Mouse (Mus musculus): Measurements from ENCODE around the gene Gm28035. TPM values are rescaled to one million over a fixed set of nuclear protein-coding genes. Genes with fewer than 3 reads are reported as not detected.

Gene Gm28035
- polyA plus RNA-seq, 1 experiment, result 8.6 TPM

DNA sequence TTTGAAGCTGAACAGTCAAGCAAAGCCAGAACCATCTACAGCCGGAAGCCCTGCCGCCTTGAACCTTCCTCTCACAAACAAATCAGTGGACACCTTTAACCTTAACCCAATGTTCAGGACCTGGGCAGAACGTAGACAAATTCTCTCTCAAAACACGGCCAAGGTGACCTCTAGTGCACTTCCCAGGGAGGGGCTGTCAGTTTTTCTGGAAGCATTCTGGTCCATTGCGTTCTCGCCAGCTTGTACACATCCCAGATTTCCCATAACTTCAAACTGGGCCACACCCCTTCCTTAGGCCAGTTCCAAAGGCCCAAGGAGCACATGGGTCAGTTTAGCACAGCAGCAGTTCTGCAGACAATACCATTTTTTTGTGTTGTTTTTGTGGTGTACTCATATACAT, 24.9 kb upstream of the Gm28035 start:
- Histone ChIP-seq H3K4me1 (ENCODE audit: control insufficient read depth, insufficient read depth, low read length) (no peaks in the 10 kb centered on the region), H3K27me3 (ENCODE audit: control insufficient read depth, insufficient read depth, low read length) (no peaks in the 10 kb centered on the region), H3K4me3 (replicated peaks; ENCODE audit: insufficient read depth, low read depth, low read length) (no peak overlapping the region), H3K27ac (ENCODE audit: insufficient read depth, low read length) (no peak overlapping the region)
- TF ChIP-seq POLR2A (IDR thresholded peaks at IDR 0.05; ENCODE audit: borderline replicate concordance, insufficient read depth, low read length), result no peak
- no peak for TF ChIP-seq CTCF (IDR thresholded peaks at IDR 0.05; ENCODE audit: borderline replicate concordance, insufficient read depth, low read depth, low read length)
- 74% methylated on average over 6 of the region's 6 CpGs for WGBS
- no peak for DNase-seq

DNA sequence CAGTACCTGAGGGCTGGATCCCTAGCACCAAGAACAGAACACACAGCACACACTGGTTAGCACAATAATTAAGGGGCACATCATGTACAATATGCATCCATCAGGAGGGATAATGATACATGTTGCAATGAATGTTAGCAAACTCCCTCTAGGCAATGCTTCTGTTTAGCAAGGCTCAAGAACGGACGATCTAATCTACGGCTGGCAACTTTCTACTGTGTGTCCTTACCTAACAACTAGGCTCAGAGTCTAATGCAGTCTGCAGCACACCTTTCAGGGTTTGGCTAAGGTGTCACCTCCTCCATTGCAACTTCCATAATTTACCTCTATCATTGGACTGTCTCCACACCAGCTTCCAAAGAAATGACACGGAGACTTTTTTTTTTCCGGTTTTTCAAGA, 24.1 kb upstream of the Gm28035 start:
- TF ChIP-seq POLR2A (IDR thresholded peaks at IDR 0.05; ENCODE audit: borderline replicate concordance, insufficient read depth, low read length), result no peak
- no peak for TF ChIP-seq CTCF (IDR thresholded peaks at IDR 0.05; ENCODE audit: borderline replicate concordance, insufficient read depth, low read depth, low read length)
- H3K4me1 ChIP-seq (ENCODE audit: control insufficient read depth, insufficient read depth, low read length), result no peaks in the 10 kb centered on the region
- WGBS, result 92% methylated on average over 5 of the region's 5 CpGs

DNA sequence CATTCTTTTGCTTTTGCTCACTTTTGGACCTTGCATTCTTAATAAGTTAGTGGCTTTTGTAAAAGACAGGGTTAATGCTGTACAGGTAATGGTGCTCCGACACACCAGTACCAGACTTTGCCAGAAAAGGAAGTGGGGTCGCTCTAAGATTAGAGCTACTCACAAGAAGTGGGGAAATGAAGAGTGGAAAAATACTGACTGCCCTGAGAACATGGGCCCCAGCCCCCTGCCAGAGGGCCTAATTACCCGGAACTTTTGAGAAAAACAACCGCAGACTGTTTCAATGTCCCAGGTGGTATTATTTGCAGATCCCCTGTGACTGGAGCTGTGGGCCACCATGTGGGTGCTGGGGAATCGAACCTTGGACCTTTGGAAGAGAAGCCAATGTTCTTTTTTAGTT, 4.8 kb upstream of the Gm28035 start:
- Histone ChIP-seq H3K4me1 (ENCODE audit: control insufficient read depth, insufficient read depth, low read length) (peaks cover 19% of the 10 kb centered on the region), H3K27ac (ENCODE audit: insufficient read depth, low read length) (no peak overlapping the region), H3K27me3 (ENCODE audit: control insufficient read depth, insufficient read depth, low read length) (no peaks in the 10 kb centered on the region), H3K4me3 (replicated peaks; ENCODE audit: insufficient read depth, low read depth, low read length) (no peak overlapping the region)
- no peak for TF ChIP-seq CTCF (IDR thresholded peaks at IDR 0.05; ENCODE audit: borderline replicate concordance, insufficient read depth, low read depth, low read length)
- no peak for TF ChIP-seq POLR2A (IDR thresholded peaks at IDR 0.05; ENCODE audit: borderline replicate concordance, insufficient read depth, low read length)
- 88% methylated on average over 5 of the region's 5 CpGs for WGBS
- no peak for DNase-seq

More for the DNA sequence above, 24.1 kb upstream of the Gm28035 start:
- H3K27ac ChIP-seq (ENCODE audit: insufficient read depth, low read length), result no peak overlapping the region
- DNase-seq, result no peak
- H3K4me3 ChIP-seq (replicated peaks; ENCODE audit: insufficient read depth, low read depth, low read length), result no peak overlapping the region
- H3K27me3 ChIP-seq (ENCODE audit: control insufficient read depth, insufficient read depth, low read length), result no peaks in the 10 kb centered on the region

DNA sequence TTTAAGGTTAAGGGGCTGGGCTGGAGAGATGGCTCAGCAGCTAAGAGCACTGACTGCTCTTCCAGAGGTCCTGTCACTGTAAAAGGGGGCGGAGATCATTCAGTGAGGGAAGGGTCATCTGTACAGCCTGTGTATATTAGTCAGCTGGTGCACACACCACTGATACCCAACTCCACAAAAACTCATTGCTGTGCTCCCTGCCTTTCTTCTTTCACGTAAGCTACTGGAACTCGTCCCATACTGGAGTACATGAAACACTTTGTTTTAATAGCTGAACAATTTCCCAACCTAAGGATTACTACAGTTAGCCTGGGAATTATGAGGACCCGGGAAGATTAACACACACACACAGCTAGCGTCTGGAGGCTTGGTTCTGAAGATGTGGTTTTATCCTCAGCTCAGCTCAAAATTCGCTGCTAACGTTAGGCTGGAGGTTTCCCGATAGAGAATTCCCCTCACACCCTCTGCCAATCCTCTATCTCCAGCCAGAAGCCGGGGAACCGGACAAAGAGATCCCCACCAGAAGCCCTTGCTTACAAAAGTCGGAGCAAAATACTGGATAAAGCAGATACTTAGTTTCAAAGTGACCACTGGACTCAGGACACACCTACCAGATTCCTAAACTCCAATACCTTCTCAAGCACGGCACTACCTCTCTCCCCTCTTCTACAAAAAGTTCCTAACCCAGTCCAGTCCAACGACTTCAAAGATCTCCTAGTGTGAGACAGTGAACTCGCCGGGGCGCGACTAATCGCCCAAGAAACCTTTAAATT, 3.8 kb upstream of the Gm28035 start:
- Histone ChIP-seq H3K27me3 (ENCODE audit: control insufficient read depth, insufficient read depth, low read length) (no peaks in the 10 kb centered on the region), H3K4me3 (replicated peaks; ENCODE audit: insufficient read depth, low read depth, low read length) (peak overlapping the region; percentile 74), H3K4me1 (ENCODE audit: control insufficient read depth, insufficient read depth, low read length) (peaks cover 27% of the 10 kb centered on the region), H3K27ac (ENCODE audit: insufficient read depth, low read length) (peak overlapping the region; percentile 48)
- TF ChIP-seq CTCF (IDR thresholded peaks at IDR 0.05; ENCODE audit: borderline replicate concordance, insufficient read depth, low read depth, low read length) (no peak), POLR2A (IDR thresholded peaks at IDR 0.05; ENCODE audit: borderline replicate concordance, insufficient read depth, low read length) (no peak)
- WGBS, result 2% methylated on average over 18 of the region's 18 CpGs
- no peak for DNase-seq

DNA sequence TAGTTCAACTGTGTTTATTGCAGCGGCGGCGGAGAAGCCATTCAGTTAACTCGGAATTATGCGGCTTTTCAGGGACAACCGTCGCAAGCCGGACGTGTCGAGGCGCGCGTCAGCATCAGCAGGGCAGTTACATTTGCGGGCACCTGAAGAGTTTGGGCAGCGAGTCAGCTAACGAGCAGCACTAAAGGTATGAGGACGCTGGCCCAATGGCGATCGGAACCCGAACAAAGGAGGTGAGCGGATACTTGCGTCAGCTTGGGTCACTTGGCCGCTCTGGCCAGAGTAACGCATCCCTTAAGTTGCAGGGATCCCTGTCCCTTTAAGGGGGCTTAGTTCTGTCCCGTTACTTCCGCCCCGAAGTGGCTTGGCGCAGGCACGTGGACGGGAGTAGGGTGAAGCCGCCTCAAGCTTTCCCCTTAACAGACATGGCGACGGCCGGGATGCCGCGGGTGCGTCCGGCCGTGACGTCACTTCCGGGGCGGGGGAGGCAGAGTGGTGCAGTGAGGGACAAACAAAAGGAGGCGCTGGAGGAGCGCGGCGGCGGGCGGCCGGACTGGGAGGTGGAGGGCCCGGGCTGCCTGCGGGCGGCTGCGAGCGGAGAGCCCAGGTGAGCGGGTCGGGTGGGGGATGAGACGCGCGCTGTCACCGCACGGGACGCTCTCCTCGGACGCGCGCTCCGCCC, 3.0 kb upstream of the Gm28035 start, which contains the start of gene Lrrc8a:
TSS of gene Lrrc8a (plus strand) at position 517 of the 682 bp plus-strand sequence.
- peaks cover 27% of the 10 kb centered on the region for H3K4me1 ChIP-seq (ENCODE audit: control insufficient read depth, insufficient read depth, low read length)
- H3K27ac ChIP-seq (ENCODE audit: insufficient read depth, low read length), result peak within 1 kb of the TSS; percentile 72
- peak; percentile 100 for DNase-seq
- peak within 1 kb of the TSS; percentile 74 for H3K4me3 ChIP-seq (replicated peaks; ENCODE audit: insufficient read depth, low read depth, low read length)
- TF ChIP-seq CTCF (IDR thresholded peaks at IDR 0.05; ENCODE audit: borderline replicate concordance, insufficient read depth, low read depth, low read length) (peak; percentile 24; the same call in 1 of the 2 replicates), POLR2A (IDR thresholded peaks at IDR 0.05; ENCODE audit: borderline replicate concordance, insufficient read depth, low read length) (peak; percentile 62; the same call in 1 of the 2 replicates)
- H3K27me3 ChIP-seq (ENCODE audit: control insufficient read depth, insufficient read depth, low read length), result no peaks in the 10 kb centered on the region
- under 1% methylated on average over 59 of the region's 67 CpGs for WGBS

DNA sequence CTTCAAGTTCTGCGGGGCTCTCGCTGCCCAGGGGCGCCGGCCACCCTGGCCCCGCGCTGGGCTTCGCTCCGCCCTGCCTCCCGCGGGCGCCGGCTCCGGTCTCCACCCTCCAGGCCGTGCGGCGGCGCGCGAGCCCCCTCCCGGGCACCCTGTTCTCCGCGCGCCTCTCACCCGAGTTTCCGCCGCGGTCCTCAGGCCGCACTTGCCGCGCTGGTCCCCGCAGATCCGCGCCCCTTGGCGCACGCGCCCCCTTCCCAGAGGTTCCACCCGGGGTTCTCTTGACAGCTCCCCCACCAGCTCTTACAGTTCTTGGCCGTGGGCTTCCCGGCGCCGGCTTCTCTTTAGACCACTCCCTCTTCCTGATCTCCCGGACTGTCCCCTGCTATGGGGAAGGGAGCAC, 2.5 kb upstream of the Gm28035 start:
- no peak for DNase-seq
- no peaks in the 10 kb centered on the region for H3K27me3 ChIP-seq (ENCODE audit: control insufficient read depth, insufficient read depth, low read length)
- peak overlapping the region; percentile 74 for H3K4me3 ChIP-seq (replicated peaks; ENCODE audit: insufficient read depth, low read depth, low read length)
- peaks cover 33% of the 10 kb centered on the region for H3K4me1 ChIP-seq (ENCODE audit: control insufficient read depth, insufficient read depth, low read length)
- WGBS, result under 1% methylated on average over 41 of the region's 42 CpGs
- TF ChIP-seq POLR2A (IDR thresholded peaks at IDR 0.05; ENCODE audit: borderline replicate concordance, insufficient read depth, low read length) (no peak), CTCF (IDR thresholded peaks at IDR 0.05; ENCODE audit: borderline replicate concordance, insufficient read depth, low read depth, low read length) (no peak)
- peak overlapping the region; percentile 72 for H3K27ac ChIP-seq (ENCODE audit: insufficient read depth, low read length)

DNA sequence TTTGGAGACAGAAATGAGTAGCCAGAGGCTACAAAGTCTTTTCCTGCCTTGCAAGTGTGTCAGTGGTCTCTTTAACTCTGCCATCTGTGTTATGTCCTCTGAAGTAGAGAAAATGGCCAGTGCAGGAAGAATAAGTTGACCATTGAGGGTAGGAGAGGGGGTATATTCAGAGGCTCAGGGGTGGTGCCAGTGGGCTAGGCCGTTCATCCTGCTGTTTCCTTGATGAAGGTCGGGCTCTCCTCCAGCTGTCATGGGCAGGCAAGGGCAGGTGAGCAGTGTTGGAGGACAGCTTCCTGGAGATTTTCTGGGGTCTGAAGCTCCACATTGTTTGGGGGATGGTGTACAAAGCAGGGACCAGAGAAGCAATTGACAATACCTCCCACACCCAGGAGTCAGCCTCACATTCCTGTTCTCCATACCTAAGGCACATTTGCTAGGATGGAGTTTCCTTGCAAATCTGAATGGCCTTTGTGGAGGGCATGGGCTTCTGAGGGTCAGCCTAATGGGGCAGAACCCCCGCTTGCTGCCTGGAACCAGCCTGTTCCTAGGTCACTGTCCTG, 1.4 kb upstream of the Gm28035 start:
- Histone ChIP-seq H3K4me1 (ENCODE audit: control insufficient read depth, insufficient read depth, low read length) (peaks cover 41% of the 10 kb centered on the region), H3K27ac (ENCODE audit: insufficient read depth, low read length) (peak overlapping the region; percentile 76; the same call in 1 of the 2 replicates), H3K27me3 (ENCODE audit: control insufficient read depth, insufficient read depth, low read length) (no peaks in the 10 kb centered on the region), H3K4me3 (replicated peaks; ENCODE audit: insufficient read depth, low read depth, low read length) (peak overlapping the region; percentile 74)
- TF ChIP-seq CTCF (IDR thresholded peaks at IDR 0.05; ENCODE audit: borderline replicate concordance, insufficient read depth, low read depth, low read length), result no peak
- no peak for TF ChIP-seq POLR2A (IDR thresholded peaks at IDR 0.05; ENCODE audit: borderline replicate concordance, insufficient read depth, low read length)
- DNase-seq, result no peak
- WGBS, result 51% methylated on average over 3 of the region's 3 CpGs
